ENCODE assay signal across 28 mouse cellular contexts in genomic region chr17:64523899-64524298, GRCm38 (mm10).
"Had no signal": no experiment of that assay in that cellular context is flagged by ENCODE, and none has a peak within 500 bp of the region (broad histone marks: within the 10 kb centered on the region; RNA-seq: fewer than 3 reads in every experiment).

No protein-coding gene starts in this region.

- H3K27me3 ChIP-seq: embryonic facial prominence, embryonic 12.5 days; embryonic facial prominence, embryonic 13.5 days; embryonic facial prominence, embryonic 15.5 days; forebrain, embryonic 12.5 days; forebrain, embryonic 13.5 days; forebrain, embryonic 15.5 days had no signal

- H3K4me1 ChIP-seq: embryonic facial prominence, embryonic 10.5 days; embryonic facial prominence, embryonic 12.5 days; embryonic facial prominence, embryonic 13.5 days; embryonic facial prominence, embryonic 15.5 days; forebrain, embryonic 10.5 days; forebrain, embryonic 12.5 days had no signal

- ATAC-seq: forebrain, embryonic 13.5 days; forebrain, embryonic 14.5 days; forebrain, embryonic 15.5 days; forebrain, embryonic 16.5 days; forebrain, postnatal 0 days had no signal

- H3K9me3 ChIP-seq: embryonic facial prominence, embryonic 10.5 days; embryonic facial prominence, embryonic 12.5 days; embryonic facial prominence, embryonic 13.5 days; embryonic facial prominence, embryonic 15.5 days; forebrain, embryonic 10.5 days; forebrain, embryonic 12.5 days; forebrain, embryonic 13.5 days; forebrain, embryonic 15.5 days had no signal

- H3K27ac ChIP-seq: embryonic facial prominence, embryonic 10.5 days; embryonic facial prominence, embryonic 12.5 days; embryonic facial prominence, embryonic 13.5 days; embryonic facial prominence, embryonic 15.5 days; forebrain, embryonic 10.5 days; forebrain, embryonic 12.5 days; forebrain, embryonic 13.5 days; forebrain, embryonic 15.5 days; gastrocnemius, adult 2 months; heart, adult 2 months had no signal

- H3K4me3 ChIP-seq: embryonic facial prominence, embryonic 10.5 days; embryonic facial prominence, embryonic 12.5 days; embryonic facial prominence, embryonic 13.5 days; embryonic facial prominence, embryonic 15.5 days; erythroblast, embryonic 14.5 days; forebrain, embryonic 10.5 days; forebrain, embryonic 12.5 days; forebrain, embryonic 13.5 days; forebrain, embryonic 15.5 days; gastrocnemius, adult 2 months; heart, adult 2 months had no signal

- H3K4me2 ChIP-seq: embryonic facial prominence, embryonic 12.5 days; embryonic facial prominence, embryonic 13.5 days; embryonic facial prominence, embryonic 15.5 days; forebrain, embryonic 12.5 days; forebrain, embryonic 13.5 days; forebrain, embryonic 15.5 days had no signal

- H3K36me3 ChIP-seq: embryonic facial prominence, embryonic 10.5 days; embryonic facial prominence, embryonic 12.5 days; embryonic facial prominence, embryonic 13.5 days; embryonic facial prominence, embryonic 15.5 days; forebrain, embryonic 10.5 days; forebrain, embryonic 12.5 days; forebrain, embryonic 15.5 days had no signal

- DNase-seq: cerebellum, adult 2 months; cerebellum, adult 8-10 months; cerebellum, adult 9-10 months; cerebellum, adult 9-11 months; cerebellum, postnatal 10 days; cerebellum, postnatal 14 days; cerebellum, postnatal 25 days; cerebellum, postnatal 36 days; embryo, embryonic 11 days; forebrain, postnatal 0 days; gastrocnemius, adult 2 months; gastrocnemius, postnatal 10 days; gastrocnemius, postnatal 14 days; gastrocnemius, postnatal 25 days; gastrocnemius, postnatal 36 days; heart, adult 18-20 months; heart, adult 2 months had no signal

- H3K9ac ChIP-seq: embryonic facial prominence, embryonic 12.5 days; embryonic facial prominence, embryonic 13.5 days; embryonic facial prominence, embryonic 15.5 days; forebrain, embryonic 12.5 days; forebrain, embryonic 13.5 days; forebrain, embryonic 15.5 days; forebrain, postnatal 0 days had no signal
